Mouse (Mus musculus) urinary bladder, adult 18-20 months (tissue): ENCODE data around the gene Gm614.

Source experiments
- DNase-seq, 2 experiments: peaks; one replicate each; pipeline ENCODE4 v3.0.0; 2022; ENCODE audit warnings: low spot score in 2 of 2, mixed read lengths in 2 of 2

Gene Gm614

DNA sequence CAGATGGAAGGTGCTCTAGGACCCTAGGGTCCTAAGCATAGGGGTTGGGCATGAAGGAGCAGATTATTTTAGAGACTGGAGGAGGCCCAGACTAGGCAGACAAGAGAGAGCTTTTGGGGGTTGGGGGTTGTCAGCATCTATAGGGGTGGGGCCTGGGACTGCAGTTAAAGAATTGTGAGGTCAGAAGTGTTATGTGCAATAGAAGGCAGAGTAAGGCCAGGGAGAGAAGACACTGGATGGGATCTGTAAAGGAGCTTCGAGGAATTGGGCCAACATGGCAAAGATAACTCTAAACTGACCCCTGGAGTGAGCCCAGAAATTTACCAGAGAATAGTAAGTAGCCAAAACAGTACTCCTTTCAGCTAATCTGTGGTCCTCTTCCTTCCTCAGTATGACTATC is at the start of gene Gm614:
Gm614 (minus strand) TSS at position 101 of the 400 bp plus-strand sequence.
- no peak for DNase-seq

DNA sequence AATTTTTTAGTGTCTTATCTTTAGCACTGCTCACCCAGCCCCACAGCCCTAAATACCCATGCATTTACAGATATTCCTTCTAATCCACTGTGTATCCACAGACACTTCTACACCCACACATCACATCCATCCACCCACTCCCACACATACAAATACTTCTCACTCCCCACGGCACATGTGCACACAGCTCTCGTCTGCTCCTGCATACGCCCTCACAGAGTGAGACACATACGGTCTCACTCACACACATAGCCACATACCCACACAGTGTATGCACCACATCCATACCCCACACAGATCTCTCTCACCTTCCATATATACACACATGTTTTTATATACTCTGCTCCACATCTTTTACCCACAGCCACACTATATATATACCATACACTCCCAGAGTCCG is 45.5 kb upstream of the Gm614 start:
- DNase-seq = no peak

DNA sequence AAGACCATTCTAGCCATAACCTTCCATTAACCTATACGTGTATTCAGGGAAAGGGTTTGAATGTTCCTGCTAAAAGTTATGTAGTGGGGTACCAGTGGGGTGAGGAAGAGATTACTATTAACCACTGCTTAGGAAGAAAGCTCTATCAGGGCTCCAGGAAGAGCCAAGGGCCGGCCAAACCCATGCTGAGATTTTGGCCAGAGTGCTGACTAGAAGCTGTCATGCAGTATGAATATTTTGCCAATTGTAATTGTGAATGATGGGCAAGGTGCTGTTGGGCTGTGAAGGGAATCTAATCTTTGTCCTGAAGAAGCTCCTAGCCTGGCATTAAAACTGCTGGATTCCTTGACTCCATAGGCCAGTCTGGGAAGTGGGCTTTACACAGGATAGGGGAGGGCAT is 40.9 kb upstream of the Gm614 start:
- no peak for DNase-seq

DNA sequence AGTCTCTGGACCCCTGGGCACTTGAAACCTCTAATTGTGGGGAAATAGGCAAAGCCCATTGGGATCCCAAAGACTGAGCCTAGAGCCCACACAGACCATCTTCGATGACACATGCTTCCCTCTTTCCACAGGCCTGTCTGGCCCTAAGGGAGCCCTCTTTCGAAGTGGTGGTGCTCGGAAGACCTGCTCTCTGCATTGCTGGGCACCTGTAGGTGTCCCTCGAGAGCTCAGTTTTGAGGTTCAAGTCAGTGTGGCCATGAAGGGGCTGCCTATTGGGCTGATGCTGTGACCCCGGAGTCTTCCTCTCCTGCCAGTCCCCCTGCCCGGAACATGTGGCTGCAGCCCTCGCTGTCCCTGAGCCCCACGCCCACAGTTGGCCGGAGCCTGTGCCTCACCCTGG is 37.9 kb upstream of the Gm614 start:
- DNase-seq = no peak

DNA sequence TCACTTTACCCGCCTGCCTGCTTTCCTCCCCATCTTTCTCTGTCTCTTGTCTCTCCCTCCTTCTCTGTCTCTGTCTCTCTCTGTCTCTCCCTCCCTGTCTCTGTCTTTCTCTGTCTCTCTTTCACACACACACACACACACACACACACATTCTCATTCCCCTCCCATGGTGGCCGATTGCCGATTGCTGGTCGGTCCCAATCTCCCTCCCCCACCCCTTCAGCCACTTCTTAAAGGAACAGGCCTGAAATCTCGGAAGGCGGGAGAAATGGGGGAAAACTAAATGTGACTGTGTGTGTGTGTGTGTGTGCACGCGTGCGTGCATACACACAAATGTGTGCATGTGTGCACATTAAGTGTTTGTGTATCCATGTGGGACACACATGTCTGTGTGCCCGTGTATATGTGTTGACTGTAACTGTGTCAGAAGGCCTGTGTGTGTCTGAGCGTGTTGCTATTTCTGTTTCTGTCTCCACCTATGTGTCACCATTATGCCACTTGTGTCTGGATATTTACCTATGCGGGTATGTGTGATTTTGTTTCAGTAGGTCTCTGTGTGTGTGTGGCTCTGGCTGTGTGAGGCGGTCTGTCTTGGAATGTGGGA is 36.7 kb upstream of the Gm614 start:
- DNase-seq = no peak

DNA sequence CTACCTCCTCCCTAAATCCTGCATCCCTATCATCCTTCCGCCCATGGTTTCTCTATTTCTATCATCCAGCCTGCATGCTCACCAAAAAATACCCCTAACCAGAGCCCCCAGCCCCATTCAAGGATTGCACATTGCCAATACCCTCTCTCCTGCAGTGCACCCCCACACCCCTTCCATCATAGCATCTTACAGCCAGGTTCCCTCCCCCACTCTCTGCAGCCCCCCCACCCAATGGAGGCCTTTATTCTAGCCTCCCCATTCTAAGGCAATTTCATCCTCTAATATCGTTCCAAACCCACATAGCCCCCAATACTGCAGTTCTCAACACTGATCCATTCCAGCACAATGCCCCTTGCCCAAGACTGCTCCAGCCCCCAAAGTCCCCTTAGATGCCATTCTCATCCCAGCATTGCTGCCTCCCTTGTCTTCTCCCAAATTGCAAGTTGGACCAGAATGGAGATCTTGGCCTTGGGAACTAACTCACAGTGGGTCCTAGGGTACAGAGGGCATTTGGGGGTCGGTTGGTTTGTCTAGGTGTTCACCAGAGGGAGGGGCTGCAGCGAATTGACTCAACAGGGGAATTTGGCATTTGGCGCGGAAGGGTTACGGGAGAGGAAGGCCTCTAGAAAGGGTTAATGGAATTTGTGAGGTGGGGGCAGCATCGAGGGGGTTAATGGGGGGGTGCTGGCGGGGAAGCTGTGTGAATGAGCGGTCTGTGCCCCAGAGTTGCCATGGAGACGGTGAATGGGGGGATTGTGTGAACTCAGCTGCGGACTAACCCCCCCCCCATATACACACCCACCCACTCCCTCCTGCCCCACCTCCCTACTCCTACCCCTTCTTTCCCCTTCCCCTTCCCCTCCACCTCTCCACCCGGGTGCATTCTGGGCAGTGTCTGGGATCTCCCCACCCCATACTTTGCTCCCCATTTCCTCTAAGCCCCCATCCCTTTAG is 36.0 kb upstream of the Gm614 start:
- no peak for DNase-seq

DNA sequence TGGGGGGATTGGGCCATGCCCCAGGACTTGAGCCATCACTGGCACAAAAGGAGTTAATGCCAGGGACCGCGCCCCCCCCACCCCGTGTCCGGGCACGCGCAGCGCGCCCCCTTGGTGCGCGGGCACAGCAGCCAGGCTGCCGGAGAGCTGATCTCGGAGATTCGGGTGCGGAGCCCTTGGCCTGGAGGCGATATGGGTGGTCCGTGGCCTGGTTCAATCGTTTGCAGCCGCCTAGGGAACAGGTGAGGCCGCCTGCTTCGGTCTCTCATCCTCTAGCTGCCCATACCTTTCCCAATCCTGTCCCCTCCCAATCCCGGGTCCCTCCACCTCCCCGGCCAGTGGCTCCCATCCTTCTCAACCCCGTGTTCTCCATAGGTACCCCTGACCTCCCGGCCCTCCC is 35.3 kb upstream of the Gm614 start, which contains the start of gene Nlgn3:
Nlgn3 (plus strand) TSS at position 114 of the 400 bp plus-strand sequence.
- no peak for DNase-seq

DNA sequence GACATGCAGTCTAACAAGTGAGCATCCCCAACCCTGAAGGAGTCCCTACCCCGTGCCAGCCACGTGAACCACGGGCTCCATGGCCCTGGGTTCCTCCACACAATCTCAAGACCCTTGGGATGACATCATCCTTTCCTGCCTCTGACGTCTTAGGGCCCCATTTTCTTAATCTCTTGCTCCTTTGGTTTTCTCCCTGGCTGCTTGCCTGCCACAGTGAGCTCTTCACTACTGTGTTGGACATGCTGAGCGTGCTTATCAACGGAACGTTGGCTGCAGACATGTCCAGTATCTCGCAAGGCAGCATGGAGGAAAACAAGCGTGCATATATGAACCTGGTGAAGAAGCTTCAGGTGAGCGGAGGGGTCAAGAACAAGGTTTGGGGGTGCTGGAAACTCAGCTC is 26.3 kb upstream of the Gm614 start:
- no peak for DNase-seq

DNA sequence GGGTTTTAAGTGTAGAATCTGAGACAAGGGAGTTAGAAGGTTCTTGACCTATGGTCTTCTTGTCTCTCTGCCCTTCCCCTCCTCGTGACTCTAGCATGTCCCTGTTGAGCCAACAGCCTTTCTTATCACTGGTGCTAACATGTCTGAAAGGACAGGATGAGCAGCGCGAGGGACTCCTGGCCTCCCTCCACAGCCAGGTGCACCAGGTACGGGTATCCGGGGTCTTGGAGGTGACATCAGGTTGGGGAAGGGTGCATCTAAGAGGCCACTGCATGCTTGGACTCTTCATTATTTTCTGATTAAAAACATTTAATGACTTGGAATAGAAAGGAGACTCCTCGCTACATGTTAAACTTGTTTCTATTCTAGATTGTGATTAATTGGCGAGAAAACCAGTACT is 25.2 kb upstream of the Gm614 start:
- no peak for DNase-seq

DNA sequence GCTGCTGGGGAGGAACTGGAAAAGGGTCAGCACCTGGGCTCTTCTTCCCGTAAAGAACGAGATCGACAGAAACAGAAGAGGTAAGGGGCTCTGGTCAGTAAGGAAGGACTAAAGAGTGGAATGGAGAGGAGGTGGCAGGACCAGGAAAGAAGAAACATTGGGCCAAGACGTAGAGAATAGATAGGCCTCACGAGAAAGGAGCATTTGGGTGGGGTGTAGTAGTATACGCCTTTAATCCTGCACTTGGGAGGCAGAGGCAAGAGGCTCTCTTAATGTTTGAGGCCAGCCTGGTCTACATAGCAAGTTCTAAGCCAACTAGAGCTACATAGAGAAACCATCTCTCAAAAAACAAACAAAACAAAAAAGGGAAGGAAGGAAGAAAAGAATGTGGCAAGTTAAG is 24.6 kb upstream of the Gm614 start:
- DNase-seq = no peak

DNA sequence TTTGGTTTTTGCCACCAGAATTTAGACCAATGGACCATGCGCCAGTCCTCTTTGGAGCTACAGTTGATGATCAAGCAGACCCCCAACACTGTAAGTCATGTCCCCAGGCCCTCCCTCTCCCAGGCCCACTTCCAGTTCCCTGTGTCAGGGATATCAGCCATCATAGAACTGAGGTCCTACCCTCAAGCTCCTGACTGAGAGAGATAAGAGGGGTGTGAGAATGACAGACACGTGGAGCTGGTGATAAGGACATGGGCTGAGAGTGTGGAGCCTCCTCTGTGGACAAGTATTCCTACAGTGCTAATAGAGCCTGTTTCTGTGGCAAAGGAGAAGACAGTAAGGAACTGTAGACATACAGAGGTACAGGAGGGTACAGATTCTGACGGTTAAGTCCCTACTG is 23.8 kb upstream of the Gm614 start:
- DNase-seq = no peak

DNA sequence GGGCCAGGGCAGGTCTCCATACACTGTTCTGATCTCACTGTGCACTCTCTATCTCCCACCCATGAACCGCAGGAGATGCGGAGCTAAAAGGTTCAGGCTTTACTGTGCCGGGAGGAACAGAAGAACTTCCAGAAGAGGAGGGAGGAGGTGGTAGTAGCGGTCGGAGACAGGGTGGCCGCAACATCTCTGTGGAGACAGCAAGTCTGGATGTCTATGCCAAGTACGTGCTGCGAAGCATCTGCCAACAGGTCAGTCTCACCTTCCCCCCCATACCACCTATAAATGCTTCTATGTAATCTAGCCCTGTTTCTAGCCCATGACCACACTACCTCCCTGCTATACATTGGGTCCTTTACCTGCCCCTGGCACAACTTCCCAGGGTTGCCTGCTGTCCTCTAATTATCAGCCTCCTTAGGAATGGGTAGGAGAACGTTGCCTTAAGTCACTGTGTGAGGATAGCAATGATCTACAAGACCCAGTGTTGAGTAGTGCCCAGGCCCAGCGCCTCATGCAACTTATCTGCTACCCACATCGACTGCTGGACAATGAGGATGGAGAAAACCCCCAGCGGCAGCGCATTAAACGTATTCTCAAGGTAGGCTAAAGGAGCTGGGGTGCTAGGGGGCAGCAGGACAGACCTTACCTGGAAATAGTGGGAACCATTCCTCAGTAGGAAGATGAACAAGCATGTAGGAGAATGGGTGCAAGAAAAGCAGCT is 22.3 kb upstream of the Gm614 start:
- DNase-seq = no peak

DNA sequence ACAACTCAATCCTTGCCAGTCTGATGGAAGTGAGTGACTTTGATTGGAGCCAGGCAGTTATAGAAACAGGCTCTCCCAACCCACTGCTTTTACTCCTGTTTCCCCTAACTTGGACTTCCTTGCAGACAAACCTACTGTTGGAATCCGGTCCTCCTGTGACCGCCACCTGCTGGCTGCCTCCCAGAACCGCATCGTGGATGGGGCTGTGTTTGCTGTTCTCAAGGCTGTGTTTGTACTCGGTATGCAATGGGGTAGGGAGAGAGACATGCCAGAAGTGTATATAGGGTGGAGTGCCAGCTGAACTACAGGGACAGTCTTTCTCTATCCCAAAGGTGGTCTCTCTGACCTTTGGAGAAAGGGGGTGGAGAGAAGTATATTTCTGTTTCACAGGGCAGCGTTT is 21.7 kb upstream of the Gm614 start:
- DNase-seq = peak; percentile 17 to 42

DNA sequence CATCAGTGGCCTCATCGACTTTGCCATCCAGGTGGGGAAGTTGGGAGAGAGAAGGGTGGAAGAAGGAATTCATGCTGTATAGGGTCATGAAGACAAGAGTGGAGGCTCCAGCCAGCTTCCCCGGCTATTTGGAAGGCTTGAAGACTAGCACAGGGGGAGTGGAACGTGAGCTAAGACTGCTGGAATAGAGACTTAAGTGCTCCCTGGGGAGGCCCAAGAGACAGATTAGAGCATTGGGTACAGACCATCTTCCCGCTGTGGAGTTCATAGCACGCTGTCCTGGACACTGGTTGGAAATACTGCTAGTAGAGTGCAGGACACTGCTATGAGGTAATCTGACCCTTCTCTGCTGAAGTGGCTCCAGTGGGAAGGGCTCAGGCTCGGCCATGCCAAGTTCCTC is 19.0 kb upstream of the Gm614 start:
- DNase-seq = no peak

DNA sequence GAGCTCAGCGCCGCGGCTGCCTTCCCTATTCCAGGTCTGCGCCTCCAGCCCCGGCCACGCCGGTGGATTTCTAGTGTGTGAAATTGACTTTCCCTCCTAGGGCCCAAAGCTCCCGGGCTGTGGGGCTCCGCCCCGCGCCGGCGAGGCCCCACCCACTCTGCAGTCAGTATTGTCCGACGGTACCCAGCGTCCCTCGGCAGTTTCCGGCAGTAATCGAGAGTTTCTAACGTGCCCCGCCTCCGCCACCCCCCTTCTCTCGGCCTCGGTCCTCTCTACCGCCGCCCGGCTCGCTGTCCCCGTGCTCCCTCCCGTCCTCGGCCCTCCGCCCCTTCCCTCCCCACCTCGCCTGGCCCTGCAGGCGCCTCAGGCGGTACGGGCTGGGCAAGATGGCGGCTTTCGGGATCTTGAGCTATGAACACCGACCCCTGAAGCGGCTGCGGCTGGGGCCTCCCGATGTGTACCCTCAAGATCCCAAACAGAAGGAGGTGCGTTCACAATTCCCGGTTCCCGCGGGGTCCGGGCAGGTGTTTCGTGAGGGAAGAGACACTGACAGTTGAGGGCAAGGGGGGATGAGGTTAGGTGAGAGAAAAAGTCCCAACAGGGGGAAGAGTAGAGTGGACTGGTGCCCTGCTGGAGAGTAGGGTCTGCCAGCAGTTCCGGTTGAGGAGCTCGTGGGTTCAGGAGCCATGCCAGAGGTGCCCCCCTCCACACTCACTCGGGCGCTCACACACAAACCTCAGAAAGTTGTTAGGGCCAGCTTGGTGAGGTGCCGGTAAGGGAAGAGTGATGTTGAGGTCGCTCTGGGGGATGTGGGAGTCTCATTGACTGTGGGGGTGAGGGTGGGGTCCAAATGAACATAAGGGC is 10.3 kb upstream of the Gm614 start, which contains the start of gene Med12:
Med12 (plus strand) TSS at position 156 of the 864 bp plus-strand sequence.
- DNase-seq = peak; percentile 77 to 84

DNA sequence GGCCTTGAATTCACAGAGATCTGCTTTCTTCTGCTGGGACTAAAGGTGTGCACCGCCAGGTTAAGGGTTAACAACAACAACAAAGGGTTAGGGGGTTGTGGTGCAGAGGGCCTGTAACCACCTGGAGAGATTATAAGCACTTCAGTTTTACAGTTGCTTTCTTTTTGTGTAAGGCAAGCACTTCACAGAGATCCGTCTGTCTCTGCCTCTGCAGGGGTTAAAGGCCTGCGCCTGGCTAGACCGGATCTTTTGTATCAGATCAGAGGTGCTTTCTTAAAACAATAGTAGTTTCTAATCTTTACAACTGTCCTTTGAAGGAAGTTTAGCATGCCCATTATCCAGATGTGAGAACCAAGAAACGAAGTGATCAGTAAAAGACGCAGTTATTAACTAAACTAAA is 9.6 kb upstream of the Gm614 start:
- DNase-seq = no peak

DNA sequence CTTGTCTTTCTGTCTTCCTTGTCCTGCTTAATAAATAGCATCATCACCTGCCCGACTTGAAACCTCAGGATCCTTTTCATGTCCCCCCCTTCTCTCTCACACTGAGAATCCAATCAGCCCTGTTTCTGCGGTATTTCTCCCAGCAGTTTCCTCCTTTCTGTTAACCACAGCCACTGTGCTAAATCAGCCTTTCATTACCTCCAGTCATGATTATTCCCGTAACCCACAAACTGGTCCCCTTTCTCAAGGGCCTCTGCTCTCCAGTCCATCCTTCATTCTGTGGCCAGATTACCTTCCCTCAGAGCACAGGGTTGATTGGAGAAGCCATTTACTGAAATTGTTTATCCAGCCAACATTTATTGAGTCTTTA is 4.9 kb upstream of the Gm614 start, which contains the start of gene Gm20489:
Gm20489 (minus strand) TSS at position 269 of the 370 bp plus-strand sequence.
- no peak for DNase-seq

DNA sequence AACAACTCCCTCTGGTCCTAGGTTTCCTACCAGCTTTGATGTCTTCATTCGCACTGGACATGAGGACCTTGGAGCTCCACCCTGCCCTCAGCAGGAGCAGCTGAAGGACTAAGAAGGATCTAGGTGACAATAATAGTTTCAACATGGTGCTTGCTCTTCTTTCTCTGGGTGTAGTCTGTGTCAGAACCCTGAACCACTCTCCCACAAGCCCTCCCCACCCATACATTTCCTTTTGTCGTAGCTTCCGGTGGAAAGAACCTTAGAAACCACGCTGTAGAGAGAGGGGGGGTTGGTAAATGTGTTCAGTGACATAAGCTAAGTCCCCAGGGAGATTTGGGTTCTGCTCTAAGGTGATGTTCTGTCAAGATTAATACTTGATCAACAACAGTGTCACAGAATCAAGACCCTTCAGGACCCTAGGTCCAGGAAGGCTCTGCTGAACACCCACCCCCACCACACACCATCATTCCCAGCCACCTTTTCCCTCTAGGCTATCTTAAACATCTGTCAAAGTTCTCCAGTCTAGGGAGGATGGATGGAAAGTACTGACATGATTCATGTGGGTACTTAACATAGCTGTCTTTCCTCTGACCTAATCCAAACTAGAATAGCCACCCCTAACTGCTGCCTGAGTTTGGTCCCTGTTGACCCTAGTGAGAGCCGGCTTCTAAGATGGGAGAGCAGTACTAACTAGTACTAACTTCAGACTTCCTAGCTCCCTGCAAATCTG is 4.4 kb upstream of the Gm614 start, which contains the start of gene Il2rg:
Il2rg (minus strand) TSS at position 231 of the 730 bp plus-strand sequence.
- no peak for DNase-seq

DNA sequence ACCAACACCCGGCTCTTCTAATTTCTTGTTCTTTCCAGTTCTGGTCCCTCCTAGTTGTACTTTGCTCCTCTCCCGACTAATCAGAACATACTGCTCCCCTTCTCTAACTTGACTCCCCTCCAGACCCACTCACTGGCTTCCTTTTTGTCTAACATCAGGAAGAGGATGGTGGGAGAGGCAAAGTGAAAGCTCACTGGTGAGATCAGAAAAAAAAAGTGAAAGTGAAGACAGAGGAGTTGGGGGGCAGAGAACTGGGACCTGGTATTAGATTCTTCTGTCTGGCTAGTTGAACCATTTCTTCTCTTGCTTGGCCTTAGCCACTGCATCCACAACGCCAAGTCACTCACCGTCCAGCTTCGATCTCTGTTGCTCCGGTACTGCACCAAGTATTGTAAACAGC is 2.8 kb upstream of the Gm614 start:
- no peak for DNase-seq

DNA sequence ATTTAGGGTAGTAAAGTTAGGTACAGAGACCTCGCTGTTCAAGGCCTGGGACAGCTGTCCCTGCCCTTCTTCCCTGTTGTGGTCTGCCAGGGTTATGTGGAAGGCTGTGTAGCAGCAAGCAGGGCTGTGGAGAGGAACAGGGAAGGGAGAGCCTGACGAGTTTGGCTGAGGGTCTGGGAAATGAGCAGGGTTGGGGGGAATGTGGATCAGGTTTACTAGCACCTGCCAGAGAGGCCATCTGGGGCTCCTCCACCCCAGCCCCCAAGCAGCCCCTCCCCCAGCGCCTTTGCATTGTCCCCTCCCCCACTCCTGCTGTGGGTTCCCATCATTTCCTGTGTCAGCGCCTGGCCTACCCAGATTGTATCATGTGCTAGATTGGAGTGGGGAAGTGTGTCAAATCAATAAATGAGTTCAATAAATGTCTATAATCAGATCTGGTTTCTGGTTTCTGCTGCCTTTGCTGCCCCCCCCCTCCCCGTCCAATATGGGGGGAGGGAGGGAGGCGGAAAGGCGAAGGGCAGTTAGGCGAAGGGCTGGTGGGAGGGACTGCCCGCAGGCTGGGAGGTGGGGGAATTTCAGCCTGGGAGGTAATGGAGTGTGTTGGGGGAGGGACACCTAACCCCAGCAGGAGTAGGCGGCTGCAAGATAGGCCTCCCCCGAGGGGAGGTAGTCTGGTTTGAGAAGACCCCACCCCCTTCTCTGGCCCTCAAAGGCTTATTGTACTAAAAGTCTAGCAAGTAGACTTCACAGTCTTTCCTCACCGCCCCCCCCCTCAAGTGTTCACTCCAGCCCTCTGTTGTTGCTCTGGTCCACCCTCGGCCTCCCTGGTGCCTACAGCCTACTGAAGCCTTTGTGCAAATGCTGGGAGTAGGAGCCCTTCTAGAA is 3.1 kb downstream of the Gm614 start:
- DNase-seq = no peak
